Mouse (Mus musculus): ENCODE measurements at regions not wholly inside any gene's neighbourhood (a gene's known extent, or its start where the extent isn't known, plus 50 kb on each side); places are given as distances from the start of the nearest gene placed in this dataset.

- no peaks in the 10 kb centered on the region for H3K4me1 ChIP-seq (replicated peaks; ENCODE audit: control insufficient read depth, insufficient read depth, low read length)
- H3K4me3 ChIP-seq (ENCODE audit: low read depth, low read length), result no peak overlapping the region
- H3K27ac ChIP-seq (ENCODE audit: low read depth, low read length), result no peak overlapping the region
- no peak for ATAC-seq (replicated peaks; ENCODE audit: low FRiP score)
- H3K4me2 ChIP-seq (ENCODE audit: low read depth, low read length, severe bottlenecking), result no peak overlapping the region
- H3K9ac ChIP-seq (ENCODE audit: low read length), result no peak overlapping the region
- no peaks in the 10 kb centered on the region for H3K36me3 ChIP-seq (ENCODE audit: control insufficient read depth, insufficient read depth, low read length)
- H3K9me3 ChIP-seq (ENCODE audit: control insufficient read depth, low read length), result no peaks in the 10 kb centered on the region
- no peaks in the 10 kb centered on the region for H3K27me3 ChIP-seq (ENCODE audit: control insufficient read depth, insufficient read depth, low read length)
- WGBS, result 77% methylated on average over 1 of the region's 1 CpGs
- no peak for DNase-seq (ENCODE audit: low spot score)
These were observed 288.5 kb upstream of the 4930412O13Rik start for GRCm38 (mm10) chr2:9592531-9592930.

GRCm38 (mm10) chr2:9593931-9594330 lies 287.1 kb upstream of the 4930412O13Rik start:
- WGBS, result 51% methylated on average over 10 of the region's 10 CpGs
- ATAC-seq (replicated peaks; ENCODE audit: low FRiP score), result no peak
- no peak overlapping the region for H3K4me2 ChIP-seq (ENCODE audit: low read depth, low read length, severe bottlenecking)

GRCm38 (mm10) chr2:9595236-9595850 lies 285.7 kb upstream of the 4930412O13Rik start:
- no peak for DNase-seq (ENCODE audit: low spot score)
- no peaks in the 10 kb centered on the region for H3K9me3 ChIP-seq (ENCODE audit: control insufficient read depth, low read length)

More at GRCm38 (mm10) chr2:9593931-9594330, 287.1 kb upstream of the 4930412O13Rik start:
- H3K4me3 ChIP-seq (ENCODE audit: low read depth, low read length), result no peak overlapping the region
- DNase-seq (ENCODE audit: low spot score), result no peak
- H3K36me3 ChIP-seq (ENCODE audit: control insufficient read depth, insufficient read depth, low read length), result no peaks in the 10 kb centered on the region
- H3K9ac ChIP-seq (ENCODE audit: low read length), result no peak overlapping the region
- H3K27me3 ChIP-seq (ENCODE audit: control insufficient read depth, insufficient read depth, low read length), result no peaks in the 10 kb centered on the region
- no peaks in the 10 kb centered on the region for H3K9me3 ChIP-seq (ENCODE audit: control insufficient read depth, low read length)
- no peaks in the 10 kb centered on the region for H3K4me1 ChIP-seq (replicated peaks; ENCODE audit: control insufficient read depth, insufficient read depth, low read length)
- no peak overlapping the region for H3K27ac ChIP-seq (ENCODE audit: low read depth, low read length)

GRCm38 (mm10) chr2:9596135-9596534 lies 284.9 kb upstream of the 4930412O13Rik start:
- ATAC-seq (replicated peaks; ENCODE audit: low FRiP score), result no peak
- Histone ChIP-seq H3K4me2 (ENCODE audit: low read depth, low read length, severe bottlenecking) (no peak overlapping the region), H3K9ac (ENCODE audit: low read length) (no peak overlapping the region), H3K9me3 (ENCODE audit: control insufficient read depth, low read length) (no peaks in the 10 kb centered on the region), H3K27ac (ENCODE audit: low read depth, low read length) (no peak overlapping the region), H3K27me3 (ENCODE audit: control insufficient read depth, insufficient read depth, low read length) (no peaks in the 10 kb centered on the region), H3K4me1 (replicated peaks; ENCODE audit: control insufficient read depth, insufficient read depth, low read length) (no peaks in the 10 kb centered on the region), H3K36me3 (ENCODE audit: control insufficient read depth, insufficient read depth, low read length) (no peaks in the 10 kb centered on the region), H3K4me3 (ENCODE audit: low read depth, low read length) (no peak overlapping the region)
- 79% methylated on average over 12 of the region's 12 CpGs for WGBS
- no peak for DNase-seq (ENCODE audit: low spot score)

More at GRCm38 (mm10) chr2:9595236-9595850, 285.7 kb upstream of the 4930412O13Rik start:
- no peaks in the 10 kb centered on the region for H3K4me1 ChIP-seq (replicated peaks; ENCODE audit: control insufficient read depth, insufficient read depth, low read length)
- WGBS, result 74% methylated on average over 8 of the region's 8 CpGs
- H3K27me3 ChIP-seq (ENCODE audit: control insufficient read depth, insufficient read depth, low read length), result no peaks in the 10 kb centered on the region
- no peak overlapping the region for H3K4me3 ChIP-seq (ENCODE audit: low read depth, low read length)
- H3K4me2 ChIP-seq (ENCODE audit: low read depth, low read length, severe bottlenecking), result no peak overlapping the region
- no peaks in the 10 kb centered on the region for H3K36me3 ChIP-seq (ENCODE audit: control insufficient read depth, insufficient read depth, low read length)
- H3K9ac ChIP-seq (ENCODE audit: low read length), result no peak overlapping the region
- H3K27ac ChIP-seq (ENCODE audit: low read depth, low read length), result no peak overlapping the region
- no peak for ATAC-seq (replicated peaks; ENCODE audit: low FRiP score)

GRCm38 (mm10) chr2:9604984-9605383 lies 276.1 kb upstream of the 4930412O13Rik start:
- H3K4me2 ChIP-seq (ENCODE audit: low read depth, low read length, severe bottlenecking), result no peak overlapping the region
- no peak for DNase-seq (ENCODE audit: low spot score)

GRCm38 (mm10) chr2:9607547-9607946 lies 273.5 kb upstream of the 4930412O13Rik start:
- 93% methylated on average over 2 of the region's 2 CpGs for WGBS
- ATAC-seq (replicated peaks; ENCODE audit: low FRiP score) (no peak), DNase-seq (ENCODE audit: low spot score) (no peak)
- Histone ChIP-seq H3K4me3 (ENCODE audit: low read depth, low read length) (no peak overlapping the region), H3K9me3 (ENCODE audit: control insufficient read depth, low read length) (no peaks in the 10 kb centered on the region), H3K4me2 (ENCODE audit: low read depth, low read length, severe bottlenecking) (no peak overlapping the region), H3K27ac (ENCODE audit: low read depth, low read length) (no peak overlapping the region), H3K36me3 (ENCODE audit: control insufficient read depth, insufficient read depth, low read length) (no peaks in the 10 kb centered on the region), H3K27me3 (ENCODE audit: control insufficient read depth, insufficient read depth, low read length) (no peaks in the 10 kb centered on the region), H3K9ac (ENCODE audit: low read length) (no peak overlapping the region), H3K4me1 (replicated peaks; ENCODE audit: control insufficient read depth, insufficient read depth, low read length) (no peaks in the 10 kb centered on the region)

More at GRCm38 (mm10) chr2:9604984-9605383, 276.1 kb upstream of the 4930412O13Rik start:
- ATAC-seq (replicated peaks; ENCODE audit: low FRiP score), result no peak
- Histone ChIP-seq H3K27me3 (ENCODE audit: control insufficient read depth, insufficient read depth, low read length) (no peaks in the 10 kb centered on the region), H3K27ac (ENCODE audit: low read depth, low read length) (no peak overlapping the region), H3K4me1 (replicated peaks; ENCODE audit: control insufficient read depth, insufficient read depth, low read length) (no peaks in the 10 kb centered on the region), H3K9me3 (ENCODE audit: control insufficient read depth, low read length) (no peaks in the 10 kb centered on the region), H3K36me3 (ENCODE audit: control insufficient read depth, insufficient read depth, low read length) (no peaks in the 10 kb centered on the region), H3K4me3 (ENCODE audit: low read depth, low read length) (no peak overlapping the region), H3K9ac (ENCODE audit: low read length) (no peak overlapping the region)
- 71% methylated on average over 6 of the region's 6 CpGs for WGBS

- Histone ChIP-seq H3K9ac (ENCODE audit: low read length) (no peak overlapping the region), H3K36me3 (ENCODE audit: control insufficient read depth, insufficient read depth, low read length) (no peaks in the 10 kb centered on the region), H3K4me3 (ENCODE audit: low read depth, low read length) (no peak overlapping the region), H3K9me3 (ENCODE audit: control insufficient read depth, low read length) (no peaks in the 10 kb centered on the region), H3K27me3 (ENCODE audit: control insufficient read depth, insufficient read depth, low read length) (no peaks in the 10 kb centered on the region), H3K4me2 (ENCODE audit: low read depth, low read length, severe bottlenecking) (no peak overlapping the region), H3K27ac (ENCODE audit: low read depth, low read length) (no peak overlapping the region), H3K4me1 (replicated peaks; ENCODE audit: control insufficient read depth, insufficient read depth, low read length) (no peaks in the 10 kb centered on the region)
- ATAC-seq (replicated peaks; ENCODE audit: low FRiP score) (no peak), DNase-seq (ENCODE audit: low spot score) (no peak)
- WGBS, result 80% methylated on average over 2 of the region's 2 CpGs
These were observed 266.6 kb upstream of the 4930412O13Rik start for GRCm38 (mm10) chr2:9614415-9614814.

GRCm38 (mm10) chr2:9616292-9616691 lies 264.8 kb upstream of the 4930412O13Rik start:
- no peak overlapping the region for H3K9ac ChIP-seq (ENCODE audit: low read length)
- no peaks in the 10 kb centered on the region for H3K36me3 ChIP-seq (ENCODE audit: control insufficient read depth, insufficient read depth, low read length)
- H3K9me3 ChIP-seq (ENCODE audit: control insufficient read depth, low read length), result no peaks in the 10 kb centered on the region
- no peak overlapping the region for H3K4me3 ChIP-seq (ENCODE audit: low read depth, low read length)
- no peaks in the 10 kb centered on the region for H3K27me3 ChIP-seq (ENCODE audit: control insufficient read depth, insufficient read depth, low read length)
- no peak overlapping the region for H3K4me2 ChIP-seq (ENCODE audit: low read depth, low read length, severe bottlenecking)
- DNase-seq (ENCODE audit: low spot score), result no peak
- no peak overlapping the region for H3K27ac ChIP-seq (ENCODE audit: low read depth, low read length)
- ATAC-seq (replicated peaks; ENCODE audit: low FRiP score), result no peak
- WGBS, result 75% methylated on average over 5 of the region's 5 CpGs
- H3K4me1 ChIP-seq (replicated peaks; ENCODE audit: control insufficient read depth, insufficient read depth, low read length), result no peaks in the 10 kb centered on the region

Measured in forebrain, embryonic 11.5 days (tissue).